Mouse (Mus musculus): ENCODE results near the gene Fam71a.
A peak's percentile ranks its signal among the peaks of the same experiment; 100 is the strongest.
"Not testable (repeated sequence)": the region's sequence is repeated elsewhere in the genome, so short reads cannot be mapped to it uniquely, and the experiment has no call there.

Fam71a gene

DNA sequence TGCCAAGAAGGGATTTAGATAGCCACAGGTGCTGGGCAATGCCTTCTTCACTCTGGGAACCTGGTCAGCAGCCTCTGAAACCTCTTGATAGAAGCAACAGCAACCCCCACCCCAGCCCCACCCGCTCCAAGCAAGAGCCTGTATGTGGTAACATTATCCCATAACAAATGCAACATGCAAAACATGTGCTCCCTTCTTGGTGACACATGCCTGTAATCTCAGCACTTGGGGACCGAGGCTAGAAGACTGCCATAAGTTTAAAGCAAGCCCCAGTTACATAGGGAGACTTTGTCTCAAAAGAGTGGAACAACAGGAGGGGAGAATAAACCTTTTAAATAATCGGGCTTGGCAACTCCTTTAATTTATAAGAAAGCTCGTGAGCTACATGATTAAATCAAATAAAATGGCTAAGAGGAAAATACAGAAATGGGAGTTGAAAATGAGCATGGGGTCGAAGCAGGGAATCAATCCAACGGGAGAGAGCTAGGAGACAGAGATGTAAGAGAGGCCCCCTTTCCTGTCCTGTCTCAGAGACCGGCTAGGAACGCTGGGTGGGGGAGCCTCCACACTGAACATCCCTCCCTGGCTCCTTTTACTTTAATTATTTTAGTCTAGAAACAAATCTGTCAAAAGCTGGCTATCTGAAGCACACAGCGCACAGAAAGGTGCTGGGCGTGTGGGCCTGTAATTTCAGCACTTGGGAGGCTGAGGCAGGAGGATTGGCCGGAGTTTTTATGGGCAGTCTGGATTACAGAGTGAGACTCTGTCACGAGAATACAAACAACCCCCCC, 17.0 kb upstream of the Fam71a start:
- no peak for DNase-seq (ENCODE audit: low read depth, low spot score)

DNA sequence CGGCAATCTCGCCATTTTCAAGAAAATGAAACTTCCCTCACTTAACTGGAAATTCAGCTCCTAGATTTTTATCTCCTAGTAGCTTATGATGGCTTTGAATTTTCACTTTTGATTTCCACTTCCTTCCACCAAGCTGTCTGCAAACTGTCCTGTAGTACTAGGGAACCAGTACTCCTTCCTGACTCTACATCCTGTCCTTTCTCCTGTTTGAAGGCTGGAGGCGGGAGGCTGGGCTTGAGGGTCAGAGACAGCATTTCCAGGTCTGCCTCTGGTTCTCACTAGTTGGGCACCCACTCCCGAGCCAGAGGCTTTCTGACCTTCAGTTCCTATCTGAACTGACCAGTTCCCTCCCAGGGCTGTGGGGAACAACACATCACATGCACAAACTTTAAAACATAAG, 15.8 kb upstream of the Fam71a start:
- no peak for DNase-seq (ENCODE audit: low read depth, low spot score)

DNA sequence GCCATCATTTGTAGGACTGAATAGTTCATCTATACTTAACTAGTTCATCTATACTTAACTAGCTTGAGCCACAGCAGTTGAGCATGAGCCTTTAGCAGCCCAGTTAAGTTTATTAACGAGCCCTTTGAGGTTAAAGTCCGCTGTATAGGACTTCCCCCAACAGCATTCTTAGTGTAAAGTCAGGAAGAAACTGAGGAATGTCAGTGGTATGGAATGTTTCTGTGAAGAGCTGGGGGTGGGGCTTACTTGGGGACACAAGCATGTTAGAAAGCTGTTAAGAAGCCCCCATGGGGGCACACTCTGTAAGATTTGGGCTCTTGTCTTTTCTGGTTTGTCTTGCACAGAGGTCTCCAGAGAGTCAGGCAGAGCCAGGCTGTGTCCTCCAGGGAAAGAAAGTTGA, 15.2 kb upstream of the Fam71a start:
- no peak for DNase-seq (ENCODE audit: low read depth, low spot score)

DNA sequence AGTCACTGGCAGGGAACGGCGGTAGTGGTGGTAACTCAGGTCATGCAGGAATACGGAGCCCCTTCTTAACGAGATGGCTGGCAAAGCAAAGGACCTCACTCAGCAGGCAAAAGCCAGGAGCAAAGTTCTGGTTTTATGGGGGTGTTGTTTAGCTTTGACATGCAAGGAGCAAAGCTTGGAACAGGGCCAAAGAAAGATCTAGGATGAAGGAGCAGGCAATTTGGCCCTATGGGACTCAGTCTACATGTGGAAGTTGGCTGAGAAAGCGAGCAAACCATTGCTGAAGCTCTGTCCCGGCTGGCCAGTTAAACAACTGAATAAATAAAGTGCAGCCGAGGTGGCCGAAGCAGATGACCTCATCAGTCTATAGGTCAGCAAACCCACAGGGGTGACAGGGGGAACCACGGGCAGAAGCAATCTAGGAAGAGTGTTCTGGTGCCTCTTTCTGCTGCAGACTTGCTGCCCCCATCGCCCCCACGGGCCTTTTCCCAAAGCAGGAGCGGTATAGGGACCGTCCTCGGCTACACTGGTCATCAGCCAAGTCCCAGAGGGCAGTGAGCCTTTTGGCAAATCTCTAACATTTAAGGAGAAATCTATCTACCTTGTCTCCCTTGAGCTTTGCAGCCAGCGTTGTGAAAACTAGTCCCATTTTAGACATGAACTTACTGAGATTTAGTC, 14.0 kb upstream of the Fam71a start:
- no peak for DNase-seq (ENCODE audit: low read depth, low spot score)

DNA sequence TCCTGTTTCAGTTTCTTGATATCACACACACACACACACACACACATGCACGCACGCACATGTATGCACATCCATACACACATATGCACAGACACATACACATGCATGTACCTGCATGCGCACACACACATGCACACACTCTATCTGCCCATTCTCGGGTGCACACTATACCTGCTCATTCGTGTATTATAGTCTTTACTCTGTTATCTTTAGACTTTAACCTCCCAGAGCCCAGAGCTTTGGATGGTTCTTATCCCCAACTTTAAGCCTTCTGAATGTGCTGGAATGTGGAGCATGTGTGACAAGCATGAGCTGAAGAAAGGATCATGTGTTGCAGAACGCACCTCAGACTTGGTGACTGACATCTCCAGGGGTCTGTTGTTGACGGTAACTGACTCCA, 12.3 kb upstream of the Fam71a start:
- no peak for DNase-seq (ENCODE audit: low read depth, low spot score)

DNA sequence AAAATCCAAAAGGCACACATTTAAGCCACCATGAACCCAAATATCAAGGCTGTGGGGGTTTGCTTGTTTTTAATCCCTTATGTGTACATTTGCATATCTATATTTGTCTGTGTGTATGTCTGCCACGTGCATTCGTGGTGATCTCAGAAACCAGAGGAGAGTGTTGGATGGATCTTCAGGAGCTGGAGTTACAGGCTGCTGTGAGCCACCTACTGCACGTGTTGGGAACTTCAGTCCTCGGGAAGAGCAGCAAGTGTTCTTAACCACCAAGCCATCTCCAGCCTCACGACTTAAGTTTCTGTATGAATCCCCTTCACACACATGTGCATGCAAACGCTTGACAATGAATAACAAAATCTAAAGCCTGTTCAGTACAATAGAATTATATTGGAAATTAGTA, 7.9 kb upstream of the Fam71a start:
- DNase-seq (ENCODE audit: low read depth, low spot score) = no peak

DNA sequence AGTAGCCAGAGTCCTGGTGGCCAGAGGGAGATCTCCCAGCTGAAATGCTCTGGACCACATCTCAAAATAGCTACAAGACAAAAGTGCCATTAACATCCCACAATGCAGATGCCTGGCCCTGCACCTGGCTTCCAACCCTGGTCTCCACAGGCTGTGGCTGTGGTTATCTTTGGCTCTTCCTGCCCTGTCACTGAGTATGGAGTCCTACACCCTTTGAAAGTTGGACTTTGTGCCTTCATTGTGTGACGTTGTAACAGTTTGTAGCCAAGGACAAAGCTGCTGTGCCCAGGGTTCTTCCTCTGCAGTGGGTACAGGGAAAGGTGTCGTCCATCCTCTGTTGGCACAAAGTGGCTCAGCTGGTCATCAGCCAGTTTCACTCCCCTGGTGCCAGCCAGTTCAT, 5.8 kb upstream of the Fam71a start:
- no peak for DNase-seq (ENCODE audit: low read depth, low spot score)

DNA sequence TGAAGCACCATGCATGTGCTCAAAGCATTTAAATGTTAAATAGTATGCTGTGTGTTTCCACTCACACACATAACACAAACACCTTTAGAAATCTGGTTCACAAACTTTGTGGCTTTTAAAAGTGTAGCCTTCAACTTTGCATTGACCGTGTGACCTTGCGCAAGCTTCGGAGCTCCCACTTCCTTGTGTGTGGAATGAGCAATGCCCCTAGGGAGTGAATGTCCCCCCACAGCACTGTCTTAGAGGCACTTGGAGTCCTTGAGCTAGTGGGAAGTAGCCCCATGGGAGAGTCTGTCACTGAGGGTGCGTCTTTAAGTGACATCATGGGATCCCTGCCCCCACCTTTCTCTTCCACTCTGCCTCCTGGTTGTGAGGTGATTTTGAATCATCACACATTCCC, 1.6 kb upstream of the Fam71a start:
- no peak for DNase-seq (ENCODE audit: low read depth, low spot score)

DNA sequence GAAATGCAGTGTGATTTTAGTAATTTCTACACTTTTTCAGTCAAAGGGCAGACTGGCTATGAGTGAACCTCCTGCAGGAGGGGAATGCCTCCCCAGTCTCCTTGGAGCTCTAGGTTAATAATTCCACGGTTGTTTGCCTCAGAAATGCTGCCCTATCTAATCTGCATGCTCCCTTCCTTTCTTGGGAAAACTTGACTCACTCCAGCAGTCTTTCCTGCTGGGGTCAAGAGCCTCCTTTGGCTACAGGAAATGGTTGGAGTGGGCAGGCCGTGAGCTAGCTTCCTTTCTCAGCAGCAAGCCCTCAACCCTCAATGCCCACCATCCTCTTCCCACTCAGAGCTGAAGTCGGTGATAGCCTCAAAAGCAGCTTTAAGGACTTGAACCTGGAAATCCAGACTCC, 10.3 kb downstream of the Fam71a start:
- DNase-seq (ENCODE audit: low read depth, low spot score) = no peak

DNA sequence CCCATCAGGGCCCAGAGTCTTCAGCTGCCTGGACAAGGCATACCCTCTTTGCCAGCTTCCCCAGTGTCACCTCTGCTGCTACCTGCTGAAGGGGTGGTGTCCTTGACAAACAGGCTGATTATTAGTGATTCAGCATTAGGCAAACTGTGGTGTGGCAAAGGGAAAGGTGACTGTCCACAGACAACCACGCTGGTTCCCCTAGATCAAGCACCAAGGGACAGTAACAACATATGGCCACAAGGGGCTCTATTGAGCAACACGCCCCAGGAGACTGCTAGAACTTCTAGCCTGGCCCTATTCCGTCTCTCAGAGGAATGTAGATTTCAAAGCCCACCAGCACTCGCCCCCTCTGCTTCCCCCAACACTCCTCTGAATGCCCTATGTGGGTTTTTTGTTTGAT, 11.6 kb downstream of the Fam71a start:
- DNase-seq (ENCODE audit: low read depth, low spot score) = peak; percentile 35

DNA sequence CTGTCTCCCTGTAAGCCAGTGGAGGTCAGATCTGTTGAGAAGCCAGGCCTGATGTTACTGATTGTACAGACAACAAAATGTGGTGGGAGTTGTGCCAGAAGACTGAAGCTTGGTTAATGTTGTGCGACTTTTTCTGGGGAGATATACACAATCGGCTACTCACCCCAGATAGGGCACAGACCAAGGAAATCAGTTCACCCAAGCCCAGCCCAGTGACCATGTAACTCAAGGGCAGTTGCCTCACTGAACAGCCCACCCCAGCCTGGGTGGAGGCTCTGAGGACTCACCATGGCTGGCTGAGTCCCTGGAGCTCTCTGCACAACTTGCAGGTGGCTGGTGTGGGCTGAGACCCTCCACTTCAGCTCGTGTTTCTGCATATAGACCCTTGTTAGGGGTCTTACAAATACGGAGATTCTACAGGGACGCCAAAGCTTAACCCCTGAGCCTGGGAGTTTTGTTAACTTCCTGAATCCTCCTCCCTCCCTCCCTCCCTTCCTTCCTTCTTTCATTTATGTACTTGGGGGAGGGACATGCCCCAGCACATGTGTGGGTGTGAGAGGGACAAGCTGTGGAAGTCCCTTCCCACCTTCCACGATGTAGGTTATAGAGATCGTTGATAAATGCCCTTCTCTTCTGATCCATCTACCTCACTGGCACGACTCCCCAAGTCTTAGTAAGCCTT, 13.6 kb downstream of the Fam71a start:
- DNase-seq (ENCODE audit: low read depth, low spot score) = no peak

DNA sequence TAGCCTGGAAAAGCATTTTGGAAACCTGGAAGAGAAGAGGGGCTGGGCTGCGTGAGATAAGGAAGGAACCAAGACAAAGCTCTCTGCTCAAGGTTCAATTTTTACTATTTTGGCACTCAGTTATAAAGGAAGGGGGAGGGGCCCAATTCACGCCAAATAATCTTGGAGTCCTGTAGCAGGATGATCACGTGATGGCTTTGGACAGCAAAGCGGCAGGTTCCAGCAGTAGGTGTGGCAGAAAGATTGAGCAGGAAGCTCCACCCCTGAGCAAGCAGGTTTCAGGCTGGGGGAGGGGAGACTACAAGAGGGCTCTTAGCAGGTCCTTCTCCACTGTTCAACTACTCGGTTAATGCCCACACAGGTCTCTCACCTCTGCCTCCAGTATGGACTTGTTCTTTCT, 15.1 kb downstream of the Fam71a start:
- DNase-seq (ENCODE audit: low read depth, low spot score) = not testable (repeated sequence)

DNA sequence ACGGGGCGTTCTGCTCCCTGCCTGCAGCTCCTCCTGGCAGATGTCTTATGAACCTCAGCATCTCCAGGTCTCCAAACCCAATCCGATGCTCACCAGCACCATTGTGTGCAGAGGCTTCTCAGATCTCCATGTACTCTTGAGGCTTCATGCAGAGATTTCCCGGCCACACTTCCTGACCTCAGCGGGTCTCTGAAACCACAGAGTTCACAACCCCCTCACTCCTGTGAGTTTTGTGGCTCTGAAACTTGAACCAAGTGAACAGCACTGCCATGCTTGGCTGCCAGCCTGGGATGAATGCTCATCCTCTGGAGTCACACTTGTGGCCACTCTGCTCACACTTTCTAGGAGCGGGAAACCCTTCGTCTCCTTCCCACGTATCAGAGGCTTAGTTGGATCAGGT, 23.6 kb downstream of the Fam71a start:
- DNase-seq (ENCODE audit: low read depth, low spot score) = no peak

DNA sequence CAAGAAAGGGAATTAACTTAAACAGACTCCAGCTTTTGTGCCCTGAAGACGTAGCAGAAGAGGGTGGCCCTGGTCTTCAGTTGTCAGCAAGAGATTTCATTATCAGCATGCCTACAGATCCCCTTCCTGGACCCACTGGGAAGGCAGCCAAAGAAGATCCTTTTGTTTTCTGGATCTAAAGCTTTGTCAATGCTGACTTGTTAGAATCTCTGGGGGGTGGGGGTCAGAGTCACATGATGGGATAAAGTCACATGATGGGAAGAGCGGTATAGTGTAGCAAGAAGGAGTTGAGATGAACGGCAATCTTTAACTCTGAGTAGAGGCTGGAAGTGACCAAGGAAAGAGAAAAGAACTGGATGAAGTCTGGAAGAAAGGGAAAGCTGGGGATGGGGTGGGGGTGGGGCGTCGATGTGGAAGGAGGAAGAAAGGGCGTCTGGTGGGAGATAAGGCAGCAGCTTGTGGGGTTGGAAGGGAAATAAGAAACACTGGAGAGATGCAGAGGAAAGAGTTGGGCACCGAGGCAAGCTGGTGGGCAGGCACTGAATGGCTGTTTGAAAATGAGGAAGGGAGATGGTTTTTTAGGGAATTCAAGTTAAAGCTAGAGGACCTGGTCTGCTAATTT, 25.6 kb downstream of the Fam71a start:
- DNase-seq (ENCODE audit: low read depth, low spot score) = no peak

DNA sequence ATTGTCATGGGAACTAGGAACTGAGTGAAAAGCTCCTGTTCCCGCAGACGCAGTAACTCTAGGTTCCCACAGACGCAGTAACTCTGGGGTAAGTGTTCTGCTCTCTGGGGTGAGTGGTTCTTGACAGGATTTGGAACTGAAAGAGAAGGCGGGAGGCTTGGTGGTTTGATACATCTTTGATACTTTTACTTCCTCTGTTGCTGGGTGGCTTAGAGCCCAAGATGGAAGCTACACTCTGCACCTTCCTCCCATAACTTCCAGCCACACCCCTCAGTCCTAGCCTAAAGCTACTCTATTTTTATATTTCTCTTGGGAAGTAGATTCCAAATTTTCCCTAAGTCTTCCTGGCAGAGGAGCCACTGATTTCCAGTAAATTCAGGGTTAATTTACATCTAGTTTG, 26.2 kb downstream of the Fam71a start:
- no peak for DNase-seq (ENCODE audit: low read depth, low spot score)

DNA sequence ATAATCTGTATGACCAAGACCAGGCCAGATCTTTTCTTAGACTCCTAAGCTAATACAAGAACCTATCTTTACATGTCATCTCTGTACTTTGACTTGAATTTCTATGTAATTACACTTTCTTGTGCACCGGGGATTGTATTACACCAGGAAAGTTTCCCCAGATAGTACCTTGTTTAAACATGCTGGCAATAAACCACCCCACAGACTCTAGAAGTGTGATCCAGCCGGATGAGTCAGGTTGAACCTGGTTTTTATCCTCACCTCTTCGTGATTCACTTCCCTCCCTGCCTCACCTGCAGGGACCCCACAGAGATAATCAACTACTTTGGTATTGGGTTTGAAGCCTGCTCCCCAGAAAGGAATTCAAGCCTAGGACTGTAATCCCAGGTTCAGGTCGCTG, 29.2 kb downstream of the Fam71a start:
- DNase-seq (ENCODE audit: low read depth, low spot score) = no peak

DNA sequence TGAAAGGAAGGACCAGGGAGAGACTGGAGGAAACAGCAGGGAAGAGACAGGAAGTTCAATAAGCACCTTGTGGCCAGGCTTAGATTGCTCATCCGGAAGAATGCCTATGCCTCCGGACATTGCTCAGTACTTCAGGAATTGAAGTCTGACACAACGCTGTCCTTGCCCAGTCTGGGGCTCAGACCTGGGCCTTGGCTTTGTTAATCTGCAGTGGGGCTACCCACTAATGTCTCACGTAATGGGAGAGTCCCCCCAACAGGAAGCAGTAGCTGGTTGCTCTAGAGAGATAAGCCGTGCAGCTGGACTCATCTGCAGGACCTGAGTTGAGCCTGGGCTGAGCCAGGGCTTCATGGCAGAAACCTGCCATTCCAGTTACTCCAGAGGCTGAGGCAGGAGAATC, 31.7 kb downstream of the Fam71a start:
- DNase-seq (ENCODE audit: low read depth, low spot score) = no peak

DNA sequence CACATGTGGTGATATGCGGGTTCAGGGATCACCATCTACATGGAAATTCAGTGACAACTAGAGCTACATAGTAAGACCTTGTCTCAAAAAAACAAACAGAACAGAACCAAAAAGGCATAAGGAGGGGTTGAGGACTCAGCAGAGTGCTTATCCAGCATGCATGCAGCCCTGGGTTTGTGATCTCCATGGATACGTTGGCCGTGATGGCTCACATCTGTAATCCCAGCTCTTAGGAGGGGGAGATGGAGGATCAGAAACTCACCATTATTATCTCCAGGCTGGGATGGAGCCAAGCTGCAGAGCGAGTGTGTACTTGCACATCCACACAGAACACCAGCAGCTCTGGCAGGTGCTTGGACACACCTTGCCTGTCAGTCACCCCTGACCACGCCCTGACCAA, 32.4 kb downstream of the Fam71a start:
- no peak for DNase-seq (ENCODE audit: low read depth, low spot score)

DNA sequence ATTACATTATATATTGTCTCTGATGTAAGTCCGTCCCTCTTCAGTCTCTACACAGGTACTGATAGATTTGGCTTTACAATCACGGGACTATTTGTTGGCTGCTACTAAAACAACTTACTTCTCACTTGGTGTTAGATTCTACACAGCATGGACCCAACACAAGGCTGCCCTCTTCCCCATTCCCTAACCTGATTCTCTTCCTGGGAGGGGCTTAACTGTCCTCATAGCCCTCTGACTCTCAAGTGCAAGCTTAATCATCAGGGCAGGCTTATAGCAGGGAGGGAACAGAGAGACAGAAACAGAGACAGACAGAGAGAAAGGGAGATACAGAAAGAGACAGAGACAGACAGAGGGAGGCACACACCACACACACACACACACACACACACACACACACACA, 32.9 kb downstream of the Fam71a start:
- no peak for DNase-seq (ENCODE audit: low read depth, low spot score)

DNA sequence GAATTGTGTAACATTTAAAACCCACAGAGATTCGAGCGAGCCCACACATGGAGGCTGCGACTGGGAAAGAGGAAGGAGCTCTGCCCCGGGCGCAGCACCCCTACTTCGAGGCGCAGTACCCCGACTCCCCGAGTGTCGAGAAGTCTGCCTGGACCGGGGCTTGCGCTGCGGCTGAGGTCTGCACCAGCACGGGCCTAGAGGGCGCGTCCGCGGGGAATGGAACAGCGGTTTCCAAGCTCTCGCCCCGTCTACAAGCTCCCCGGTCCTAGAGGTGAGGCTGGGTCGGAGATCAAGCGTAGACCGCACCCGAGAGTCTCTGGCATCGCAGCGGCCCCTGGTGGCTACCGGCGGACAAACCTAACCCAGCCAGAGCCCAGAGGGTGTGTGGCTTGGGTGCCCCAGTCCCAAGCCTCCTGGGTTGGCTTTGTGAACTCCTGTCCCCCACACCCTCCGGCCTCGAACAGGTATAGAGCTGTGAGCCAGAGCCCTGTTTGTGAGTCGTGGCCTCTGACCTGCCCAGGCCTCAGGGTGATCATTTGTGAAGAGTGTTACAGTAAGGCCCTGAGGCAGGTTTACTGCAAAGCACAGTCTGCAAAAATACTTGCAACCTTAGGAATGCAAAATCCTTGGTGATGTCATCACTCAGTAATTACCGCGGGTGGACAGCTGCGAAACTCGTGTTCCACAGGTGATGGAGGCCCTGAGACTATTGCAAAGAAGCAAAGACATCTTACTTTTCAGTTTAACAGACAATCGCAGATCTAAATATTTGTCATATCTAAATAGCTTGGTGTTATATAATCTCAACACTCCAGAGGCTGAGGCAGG, 38.6 kb downstream of the Fam71a start:
- DNase-seq (ENCODE audit: low read depth, low spot score) = peak; percentile 70

DNA sequence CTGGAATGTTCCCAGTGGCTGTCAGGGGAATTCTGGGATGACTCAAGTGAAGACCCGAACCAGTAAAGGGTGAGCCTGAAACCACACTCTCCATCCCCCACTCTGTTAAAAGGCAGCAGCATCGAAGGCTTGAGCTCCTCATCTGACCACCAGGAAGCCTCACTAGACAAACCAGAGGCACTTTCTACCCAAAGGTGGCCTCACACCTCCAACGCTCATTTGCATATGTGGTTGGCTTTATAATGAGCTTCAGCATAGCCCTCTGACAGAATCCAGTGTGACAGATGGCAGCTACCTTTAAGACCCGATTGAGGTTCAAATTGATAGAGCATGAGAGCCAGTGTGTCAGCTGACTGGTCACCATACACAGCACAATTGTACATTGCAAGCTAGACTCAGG, 40.3 kb downstream of the Fam71a start:
- DNase-seq (ENCODE audit: low read depth, low spot score) = no peak

DNA sequence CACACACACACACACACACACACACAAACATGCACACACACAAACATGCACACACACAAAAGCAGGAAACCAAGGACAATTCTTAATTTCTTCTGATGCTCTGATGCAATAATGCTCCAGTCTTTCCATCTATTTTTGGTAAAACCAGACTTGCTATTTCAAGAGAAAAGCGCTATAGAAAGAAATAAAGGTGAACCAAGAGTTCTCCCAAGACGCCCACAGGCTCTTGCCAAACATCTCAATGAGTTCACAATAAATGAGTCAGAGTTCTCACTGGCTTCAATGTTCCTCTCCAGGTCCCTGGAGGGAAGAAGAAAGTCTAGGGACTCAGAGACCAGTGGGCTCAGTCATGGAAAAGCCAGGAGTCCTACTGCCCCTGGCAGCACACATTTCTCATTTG, 40.9 kb downstream of the Fam71a start:
- no peak for DNase-seq (ENCODE audit: low read depth, low spot score)

Measured in CD4-positive helper T cell, adult 2 months (primary cell).